In genomic region chr8:86623911-86624731, GRCm38 (mm10) we compare ENCODE assay signal across 8 mouse cellular contexts. TPM values are rescaled to one million over a fixed set of nuclear protein-coding genes. Genes with fewer than 3 reads are reported as not detected.
DNase-seq lines count a peak whose midpoint lies in the region; ATAC-seq lines count a peak whose summit lies in the region.

Gene Lonp2, plus strand, starts transcription at chr8:86624043.

- DNase-seq in R1 (ENCODE audit: low read depth, low spot score): peak; percentile 97
- DNase-seq in cerebellum, postnatal 25 days: peak; percentile 97 to 98
- peak; percentile 96 to 97 for DNase-seq in frontal cortex, postnatal 36 days (ENCODE audit: low spot score in 2 of 2)
- DNase-seq in left cerebral cortex, adult 11 months (ENCODE audit: low spot score): peak; percentile 93
- DNase-seq in lung, postnatal 4 days: peak; percentile 99 to 100
- peak; percentile 90 for DNase-seq in retina, postnatal 7 days (ENCODE audit: low read depth, low spot score)
- peak; percentile 95 for DNase-seq in urinary bladder, adult 2 months (ENCODE audit: low spot score)

- WGBS in hindbrain, embryonic 15.5 days: under 1% methylated on average over 57 of the region's 62 CpGs

- no peaks in the 10 kb centered on the region for H3K36me3 ChIP-seq in hindbrain, embryonic 15.5 days

- H3K4me1 ChIP-seq in hindbrain, embryonic 15.5 days (replicated peaks): peaks cover 19% of the 10 kb centered on the region

- H3K27ac ChIP-seq in hindbrain, embryonic 15.5 days (replicated peaks): peak within 1 kb of the TSS; percentile 87

- no peaks in the 10 kb centered on the region for H3K9me3 ChIP-seq in hindbrain, embryonic 15.5 days

- peak; percentile 99 for ATAC-seq in hindbrain, embryonic 15.5 days (ENCODE audit: low FRiP score, low read depth)

- peak within 1 kb of the TSS; percentile 64 for H3K9ac ChIP-seq in hindbrain, embryonic 15.5 days

- no peaks in the 10 kb centered on the region for H3K27me3 ChIP-seq in hindbrain, embryonic 15.5 days

- peak within 1 kb of the TSS; percentile 84 for H3K4me3 ChIP-seq in hindbrain, embryonic 15.5 days

- peak within 1 kb of the TSS; percentile 92 for H3K4me2 ChIP-seq in hindbrain, embryonic 15.5 days

RNA-seq across cellular contexts. Expression of gene Lonp2, which starts in this region (rescaled TPM):
- 83.5 and 88.9 TPM in 2 replicates for polyA plus RNA-seq in hindbrain, embryonic 15.5 days (2015; fragmentation: Nextera tagmentation; extraction: Ambion mirVana)
- polyA plus RNA-seq in urinary bladder, adult 2 months (2012; rRNA removed): 71.5 and 73.5 TPM in 2 replicates

Comparison
In these comparisons a context has a peak if more than half of its experiments do, and no peak if none do; other contexts are left out.
1. Peak in every context shown above with its lines: DNase-seq, ATAC-seq, H3K4me3 ChIP-seq and H3K27ac ChIP-seq.